Mouse (Mus musculus): ENCODE measurements around the gene Mdga1.

Mdga1 gene

GRCm38 (mm10) chr17:29918791-29919551, 50.9 kb downstream of the Mdga1 start:
- no peak for DNase-seq

- DNase-seq: no peak
Observed at GRCm38 (mm10) chr17:29916968-29917367, 52.9 kb downstream of the Mdga1 start.

- no peak for DNase-seq
Observed at GRCm38 (mm10) chr17:29915820-29916219, 54.1 kb downstream of the Mdga1 start.

- DNase-seq: no peak
Observed at GRCm38 (mm10) chr17:29913301-29913965, 56.5 kb downstream of the Mdga1 start.

GRCm38 (mm10) chr17:29912733-29913132, 57.2 kb downstream of the Mdga1 start:
- DNase-seq: no peak

GRCm38 (mm10) chr17:29909031-29909430, 60.9 kb downstream of the Mdga1 start:
- no peak for DNase-seq

- DNase-seq: no peak
Observed at GRCm38 (mm10) chr17:29904694-29905093, 65.2 kb downstream of the Mdga1 start.

GRCm38 (mm10) chr17:29902406-29903155, 67.3 kb downstream of the Mdga1 start:
- no peak for DNase-seq

GRCm38 (mm10) chr17:29900289-29900688, 69.6 kb downstream of the Mdga1 start:
- no peak for DNase-seq

GRCm38 (mm10) chr17:29896181-29897054, 73.5 kb downstream of the Mdga1 start:
- no peak for DNase-seq

GRCm38 (mm10) chr17:29895566-29895965, 74.3 kb downstream of the Mdga1 start:
- no peak for DNase-seq

GRCm38 (mm10) chr17:29894965-29895364, 74.9 kb downstream of the Mdga1 start:
- DNase-seq: no peak

GRCm38 (mm10) chr17:29890451-29891110, 79.3 kb downstream of the Mdga1 start:
- DNase-seq: no peak

- DNase-seq: no peak
Observed at GRCm38 (mm10) chr17:29888981-29889980, 80.6 kb downstream of the Mdga1 start.

GRCm38 (mm10) chr17:29887881-29888826, 81.7 kb downstream of the Mdga1 start:
- DNase-seq: peak; percentile 32

GRCm38 (mm10) chr17:29887271-29887880, 82.5 kb downstream of the Mdga1 start:
- peak; percentile 50 for DNase-seq

- DNase-seq: peak; percentile 18
Observed at GRCm38 (mm10) chr17:29886655-29887251, 83.1 kb downstream of the Mdga1 start.

- DNase-seq: no peak
Observed at GRCm38 (mm10) chr17:29886061-29886460, 83.8 kb downstream of the Mdga1 start.

GRCm38 (mm10) chr17:29884596-29884995, 85.3 kb downstream of the Mdga1 start:
- DNase-seq: no peak

All from lung, postnatal 14 days (tissue).